Mouse (Mus musculus): ENCODE results near the gene Fbxl5.

Fbxl5 gene

DNA sequence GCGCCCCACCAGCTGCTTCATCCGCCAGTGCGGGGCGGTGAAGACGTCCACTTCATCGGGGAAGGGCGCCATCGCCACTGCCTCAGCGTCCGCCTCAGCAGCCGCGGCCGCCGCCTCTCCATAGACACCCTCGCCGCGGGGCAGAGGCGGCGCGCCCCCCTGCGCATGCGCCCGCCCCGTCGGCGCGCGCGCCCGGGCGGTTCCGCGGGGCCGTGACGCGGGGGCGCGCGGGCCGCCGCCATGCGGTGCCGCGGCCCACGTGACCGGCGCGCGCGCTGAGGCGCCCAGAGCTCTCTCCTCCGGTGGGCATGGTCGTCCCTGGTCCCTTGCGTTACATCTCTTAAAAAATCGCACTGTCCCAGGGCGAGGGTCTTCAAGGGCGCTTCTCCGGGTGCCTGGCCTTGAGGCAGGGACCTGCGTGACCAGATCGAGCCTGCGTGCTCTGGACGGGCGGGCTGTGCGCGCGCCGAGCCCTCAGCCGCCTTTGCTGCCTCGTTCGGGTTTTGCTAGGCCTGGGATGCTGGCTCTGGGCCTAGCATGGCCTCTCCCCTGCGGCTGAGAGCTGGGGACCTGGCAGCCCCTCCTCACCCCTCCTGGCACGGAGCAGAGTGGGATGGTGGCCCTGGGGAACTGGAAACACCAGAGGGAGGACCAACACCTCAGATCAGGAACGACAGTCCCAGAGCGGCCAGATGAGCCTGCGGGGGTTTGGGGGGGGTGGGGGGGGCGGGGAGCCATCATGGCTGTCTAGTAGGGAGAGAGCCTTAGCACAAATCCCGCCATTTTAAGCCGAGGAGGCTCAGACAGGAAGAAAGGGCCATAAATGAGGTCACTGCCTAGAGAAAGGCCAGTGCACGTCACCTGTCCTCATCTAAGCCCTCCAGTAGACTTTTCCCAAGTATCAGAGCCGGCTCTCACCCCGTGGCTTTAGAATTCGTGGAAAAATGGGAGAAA, 39.2 kb downstream of the Fbxl5 start:
- peak; percentile 83 for DNase-seq (ENCODE audit: low spot score)

DNA sequence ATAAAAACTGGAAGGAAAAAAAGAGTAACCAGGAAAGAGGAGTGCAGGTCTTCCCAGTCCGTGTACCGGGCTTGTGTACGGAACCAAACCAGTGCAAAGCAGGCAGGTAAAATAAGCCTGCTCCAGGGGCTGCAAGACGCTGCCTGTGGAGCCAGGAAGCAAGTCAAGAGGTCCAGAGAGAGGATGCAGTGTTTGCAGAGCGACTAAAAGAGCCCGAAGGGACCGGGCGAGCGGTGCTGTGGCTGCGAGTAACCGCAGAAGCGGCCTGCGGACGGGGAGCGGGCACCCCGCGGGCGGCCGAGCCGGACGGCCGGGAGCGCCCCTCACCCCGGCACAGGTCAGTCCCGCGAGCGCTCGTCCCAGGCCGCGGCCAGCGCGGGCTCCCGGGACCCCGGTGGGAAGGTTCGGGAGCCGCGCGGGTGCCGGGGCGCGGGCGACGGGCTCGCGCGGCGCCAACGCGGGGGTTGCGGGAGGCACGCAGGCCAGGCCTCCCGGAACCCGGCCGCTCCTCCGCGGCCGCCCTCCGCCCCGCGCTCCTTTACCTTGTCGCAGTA, 39.9 kb downstream of the Fbxl5 start:
- DNase-seq (ENCODE audit: low spot score), result no peak

DNA sequence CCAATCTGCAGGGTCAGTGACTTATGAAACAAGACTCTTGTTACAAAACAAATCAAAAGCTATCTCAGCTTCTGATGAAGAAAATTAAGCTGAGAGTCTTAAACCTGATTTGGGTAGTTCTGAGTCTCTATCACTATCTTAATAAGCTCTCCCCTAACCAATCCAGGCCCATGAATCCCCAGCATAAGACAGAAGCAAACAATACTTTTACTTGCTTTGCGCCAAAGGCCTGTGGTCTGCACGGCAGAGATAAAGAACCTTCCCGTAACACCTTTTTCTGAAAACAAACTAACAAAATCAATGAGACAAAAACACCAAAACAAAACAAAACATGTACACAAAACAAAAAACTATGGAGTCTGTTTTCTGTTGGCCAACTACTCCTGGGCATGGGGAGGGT, 42.9 kb downstream of the Fbxl5 start:
- no peak for DNase-seq (ENCODE audit: low spot score)

DNA sequence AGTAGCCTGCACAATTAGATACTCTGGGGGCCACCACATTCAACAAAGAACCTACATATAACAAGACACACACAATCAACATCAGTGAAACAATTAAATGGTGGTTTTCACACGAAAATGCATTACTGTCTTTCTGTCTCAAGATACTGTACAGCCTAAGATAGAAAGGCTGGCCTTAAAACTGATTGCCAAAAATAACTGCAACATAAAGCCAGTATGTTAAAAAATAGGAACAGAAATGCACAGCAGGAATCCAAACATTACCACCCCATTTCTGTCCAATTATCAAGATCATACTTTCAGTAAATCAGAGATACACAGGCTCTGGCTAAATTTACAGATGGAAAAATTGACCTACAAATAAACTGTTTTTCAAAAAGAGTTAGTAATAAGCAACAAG, 44.4 kb downstream of the Fbxl5 start:
- no peak for DNase-seq (ENCODE audit: low spot score)

DNA sequence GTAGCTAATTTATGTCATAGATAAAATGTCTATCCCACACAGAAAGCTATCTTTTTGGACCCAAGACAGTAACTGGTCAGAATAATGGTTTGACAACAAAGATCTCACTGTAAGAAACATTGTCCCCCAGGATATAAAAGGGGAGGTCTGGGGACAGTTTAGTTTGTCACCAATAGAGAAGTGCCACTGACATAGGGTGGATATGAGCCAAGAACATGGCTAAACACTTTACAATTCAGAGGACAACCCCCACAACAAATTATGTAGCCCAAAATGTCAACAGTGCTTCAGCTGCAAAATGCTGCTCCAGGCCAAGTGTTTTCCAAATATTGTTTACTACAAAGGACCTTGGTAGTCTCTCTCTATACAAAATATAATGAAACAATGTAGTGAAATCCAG, 45.0 kb downstream of the Fbxl5 start:
- DNase-seq (ENCODE audit: low spot score), result no peak

DNA sequence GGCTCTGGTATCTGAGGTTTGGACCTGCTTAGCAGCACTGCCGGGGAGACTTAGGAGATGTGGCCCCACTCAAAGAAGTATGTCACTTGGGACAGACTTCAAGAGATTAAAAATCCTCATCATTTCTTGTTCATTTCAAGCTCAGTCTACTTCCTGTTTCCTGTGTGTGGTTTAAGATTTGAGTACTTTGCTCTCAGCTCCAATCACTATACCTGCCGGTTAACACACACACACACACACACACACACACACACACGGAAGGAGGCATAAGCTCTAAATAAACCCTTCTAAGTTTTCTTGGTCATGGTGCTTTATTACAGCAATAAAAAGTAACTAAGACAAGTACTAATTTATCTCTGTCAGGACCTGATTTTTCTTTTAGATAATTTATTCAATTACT, 49.9 kb downstream of the Fbxl5 start:
- DNase-seq (ENCODE audit: low spot score), result no peak

DNA sequence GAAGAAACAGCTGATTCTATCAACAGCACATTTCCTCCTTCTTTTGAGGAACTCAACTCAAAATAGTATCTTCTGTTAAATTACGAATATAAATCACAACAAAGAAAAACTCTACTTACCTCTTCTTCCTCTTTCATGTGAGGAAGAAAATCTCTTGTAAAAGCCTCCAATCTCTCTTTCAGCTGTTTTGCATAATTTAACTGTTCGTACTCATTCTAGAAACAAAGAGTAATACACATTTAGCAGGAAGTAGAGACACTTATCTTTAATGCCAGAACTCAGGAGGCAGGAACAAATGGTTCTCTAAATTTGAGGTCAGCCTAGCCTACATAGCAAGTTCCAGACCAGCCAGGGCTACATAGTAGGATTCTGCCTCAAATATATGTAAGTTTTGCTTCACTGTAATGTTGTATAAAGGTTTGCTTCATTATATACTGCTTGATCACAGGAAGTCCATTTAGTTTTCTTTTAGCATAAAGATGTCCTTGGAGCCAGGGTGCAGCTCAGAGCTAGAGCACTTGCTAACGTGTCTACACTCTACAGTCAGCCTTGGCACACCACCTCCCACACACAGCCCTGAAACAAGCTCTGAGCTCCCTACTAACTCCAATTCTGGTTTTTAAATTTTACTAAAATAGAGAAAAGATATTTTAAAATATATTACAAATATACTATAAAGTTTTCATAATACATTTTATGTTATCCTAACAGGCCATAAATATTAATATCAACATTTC, 50.7 kb downstream of the Fbxl5 start:
- DNase-seq (ENCODE audit: low spot score), result no peak

DNA sequence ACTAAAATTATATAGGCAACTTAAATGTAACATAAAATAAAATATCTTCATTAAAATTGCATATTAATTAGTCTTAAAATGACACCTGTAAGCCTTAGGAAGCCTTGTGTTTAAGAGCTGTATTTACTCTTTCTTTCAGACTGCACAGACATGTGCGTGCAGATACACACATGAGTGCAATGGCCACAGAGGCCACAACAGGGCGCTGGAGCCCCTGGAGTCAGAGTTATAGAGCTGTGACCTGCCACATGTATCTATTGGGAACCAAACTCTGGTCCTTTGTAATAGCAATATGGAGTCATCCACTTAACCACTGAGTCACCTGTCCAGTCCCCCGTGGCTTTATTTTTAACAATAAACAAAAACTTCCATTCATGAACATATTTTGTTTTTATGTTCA, 72.3 kb downstream of the Fbxl5 start:
- no peak for DNase-seq (ENCODE audit: low spot score)

DNA sequence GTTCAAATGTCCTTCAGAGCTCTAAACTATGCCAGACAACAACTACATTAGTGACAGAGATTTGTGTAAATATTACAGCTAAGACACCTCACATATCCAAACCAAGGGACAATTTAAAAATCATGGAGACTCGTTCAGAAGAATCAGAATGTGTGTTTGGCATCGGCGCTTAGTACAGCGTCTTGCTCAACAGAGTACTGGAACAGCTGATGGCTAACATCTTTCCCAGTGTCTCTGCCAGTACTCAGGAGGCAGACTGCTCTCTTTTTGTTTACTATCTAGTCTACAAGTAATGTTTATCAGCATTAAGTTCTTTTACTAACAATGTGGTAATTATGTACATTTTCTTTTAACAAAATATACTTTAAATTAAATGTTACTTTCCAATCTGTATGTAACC, 73.4 kb downstream of the Fbxl5 start:
- DNase-seq (ENCODE audit: low spot score), result no peak

DNA sequence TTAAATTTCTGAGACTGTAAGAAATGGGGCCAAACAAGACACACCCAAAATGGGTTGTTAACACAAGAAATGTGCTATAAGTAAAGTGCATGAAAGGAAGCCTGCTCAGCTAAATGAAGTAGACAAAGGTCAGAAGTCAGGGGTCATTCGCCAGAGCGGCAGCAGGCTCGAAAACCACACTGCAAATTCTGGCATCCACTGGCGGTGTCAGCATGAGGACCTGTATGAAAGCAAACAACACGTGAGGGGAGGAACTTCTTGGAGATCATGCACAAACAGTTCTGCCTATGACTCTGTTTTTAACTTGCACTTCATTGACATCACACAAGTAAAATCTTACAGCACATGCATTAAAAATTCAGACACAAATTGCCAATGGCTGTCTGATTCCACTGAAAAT, 76.3 kb downstream of the Fbxl5 start:
- no peak for DNase-seq (ENCODE audit: low spot score)

DNA sequence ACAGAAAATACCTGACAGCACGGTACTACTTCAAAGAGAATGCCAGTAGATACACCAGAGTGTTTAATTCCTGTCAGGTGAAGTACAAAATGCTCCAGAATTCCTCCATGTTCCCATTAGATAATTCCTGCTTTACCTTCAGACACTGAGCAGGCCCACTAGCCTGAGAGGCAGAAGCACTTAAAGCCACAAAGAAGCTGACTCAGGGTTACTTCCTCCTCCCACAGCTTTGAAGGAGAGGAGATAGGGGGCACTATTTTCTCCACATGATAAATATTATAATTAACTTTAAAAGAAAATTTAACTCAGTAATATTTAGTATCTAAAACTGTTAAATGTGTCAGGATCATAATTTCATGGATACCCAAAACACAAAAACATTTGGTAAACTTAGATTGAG, 77.3 kb downstream of the Fbxl5 start:
- DNase-seq (ENCODE audit: low spot score), result no peak

DNA sequence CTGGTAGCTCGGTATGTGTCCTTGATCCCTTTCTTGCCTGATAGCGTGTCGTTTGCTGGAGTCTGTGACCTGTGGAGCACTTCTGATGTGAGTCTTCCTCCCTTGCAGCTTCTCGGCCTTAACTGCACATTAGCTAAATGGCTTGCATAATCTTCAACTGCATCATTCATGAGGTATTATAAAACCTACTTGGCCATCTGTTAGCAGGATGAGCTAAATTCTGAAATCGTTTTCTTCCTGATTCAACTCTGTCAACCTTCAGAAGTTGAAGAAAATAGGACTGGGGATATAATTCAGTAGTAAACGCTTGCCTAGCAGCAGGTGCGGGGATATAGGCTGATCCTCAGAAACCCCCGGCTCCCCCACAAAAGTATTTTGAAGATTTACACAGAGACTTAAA, 89.1 kb downstream of the Fbxl5 start:
- no peak for DNase-seq (ENCODE audit: low spot score)

DNA sequence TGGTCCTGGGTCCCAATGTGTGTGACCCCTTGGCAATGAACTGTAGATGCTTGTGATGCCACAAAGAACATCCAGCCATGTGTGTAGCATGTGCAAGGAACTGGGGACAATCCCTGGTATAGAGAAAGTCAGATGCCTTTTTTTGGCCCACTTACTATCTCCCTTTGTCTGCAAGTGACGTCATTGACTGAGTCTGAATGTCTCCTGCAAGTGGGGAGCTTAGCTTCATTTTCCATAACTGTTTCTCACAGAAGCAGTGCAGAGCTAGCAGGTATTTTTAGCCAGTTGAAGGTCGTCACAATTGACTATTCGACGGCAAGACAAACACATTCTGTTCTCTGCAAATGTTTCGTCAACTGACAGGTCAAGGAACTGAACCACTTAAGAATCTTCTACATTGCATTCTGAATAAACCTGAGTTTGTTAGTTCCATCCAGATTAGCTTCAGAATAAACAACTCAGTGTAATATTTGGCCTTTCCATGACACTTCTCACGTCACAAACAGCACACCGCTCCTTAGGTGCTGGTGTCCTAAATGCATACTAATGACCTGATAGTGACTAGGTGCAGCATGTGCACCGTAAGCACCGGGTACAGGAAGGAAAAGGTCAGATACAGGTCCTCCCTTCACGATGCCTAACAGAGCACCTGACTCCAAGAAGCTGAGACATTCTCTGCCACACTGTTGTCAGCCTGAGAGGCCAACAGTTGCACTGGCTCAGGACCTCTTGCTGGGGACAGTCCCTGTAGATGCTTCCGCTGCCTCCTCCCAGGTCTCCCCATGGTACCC, 92.9 kb downstream of the Fbxl5 start:
- DNase-seq (ENCODE audit: low spot score), result no peak

DNA sequence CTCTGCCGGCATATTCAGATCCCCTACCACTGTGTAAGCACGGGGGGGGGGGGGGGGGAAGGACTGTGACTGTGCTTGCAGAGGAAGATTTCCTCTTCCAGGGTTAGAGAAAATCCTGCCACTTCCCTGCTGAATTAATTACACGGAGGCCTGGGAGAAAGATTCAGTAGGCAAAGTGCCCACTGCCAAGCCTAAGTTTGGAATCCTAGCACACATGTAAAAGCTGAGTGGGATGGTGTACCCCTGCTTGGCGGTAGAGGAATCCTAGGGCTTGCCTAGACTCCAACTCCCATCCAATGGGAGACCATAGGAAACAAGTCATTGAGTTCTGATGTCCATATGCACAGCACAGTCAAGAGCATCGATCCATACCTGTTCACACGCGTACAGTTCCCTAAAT, 97.6 kb downstream of the Fbxl5 start:
- DNase-seq (ENCODE audit: low spot score), result no peak

DNA sequence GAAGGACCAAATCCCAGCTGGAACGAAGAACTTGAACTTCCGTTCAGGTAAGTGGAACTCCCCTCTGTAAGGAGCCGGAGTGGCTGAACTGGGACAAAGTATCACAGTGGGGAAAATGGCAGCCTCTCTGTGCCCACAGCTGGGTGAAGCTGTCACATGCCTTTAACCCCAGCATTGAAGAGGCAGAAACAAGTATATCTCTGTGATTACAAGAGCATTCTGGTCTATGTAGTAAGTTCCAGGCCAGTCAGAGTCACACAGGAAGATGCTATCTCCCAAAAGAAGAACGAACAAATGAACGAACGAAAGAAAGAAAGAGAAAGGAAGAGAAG, 99.0 kb downstream of the Fbxl5 start:
- DNase-seq (ENCODE audit: low spot score), result no peak

DNA sequence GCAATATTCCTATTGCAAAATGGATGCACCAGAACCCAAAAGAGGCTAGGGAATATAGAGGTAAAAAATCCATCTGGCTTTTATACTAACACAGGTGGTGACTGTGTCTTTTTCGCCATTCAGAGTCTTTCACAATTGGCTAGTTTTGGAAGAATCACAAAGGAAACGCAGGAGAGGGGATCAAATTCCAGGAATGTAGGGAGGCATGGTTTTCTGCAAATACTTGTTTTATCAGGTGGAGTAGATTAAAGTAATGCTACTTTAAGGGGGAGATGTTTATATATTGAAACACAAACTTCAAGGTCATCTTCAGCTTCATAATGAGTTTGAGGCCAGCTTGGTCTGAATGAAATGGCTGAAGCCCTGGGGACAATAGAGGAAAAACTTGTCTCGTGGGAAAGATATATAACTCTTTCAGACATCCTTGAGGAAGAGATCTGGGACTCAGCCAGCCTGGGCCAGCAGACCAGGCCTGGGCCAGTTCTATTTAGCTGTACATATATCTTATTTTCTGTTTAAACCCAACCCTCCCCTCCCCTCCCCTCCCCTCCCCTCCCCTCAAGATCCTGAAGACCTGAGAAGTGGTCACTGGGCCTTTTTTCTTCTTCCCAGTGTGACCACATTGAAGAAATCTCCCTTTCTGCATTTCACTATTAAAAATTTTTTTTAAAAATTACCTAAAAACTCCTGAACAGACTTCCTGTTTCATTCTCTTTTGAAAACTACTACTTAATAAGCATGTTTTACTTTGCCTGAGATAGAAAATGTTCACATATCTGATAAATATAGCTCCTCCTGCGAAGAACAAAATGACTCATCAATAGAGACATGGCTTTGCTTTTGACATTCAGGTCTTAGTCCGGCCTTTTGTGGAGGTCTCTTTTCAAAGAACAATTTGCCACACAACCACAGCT, 99.6 kb downstream of the Fbxl5 start:
- DNase-seq (ENCODE audit: low spot score), result no peak

DNA sequence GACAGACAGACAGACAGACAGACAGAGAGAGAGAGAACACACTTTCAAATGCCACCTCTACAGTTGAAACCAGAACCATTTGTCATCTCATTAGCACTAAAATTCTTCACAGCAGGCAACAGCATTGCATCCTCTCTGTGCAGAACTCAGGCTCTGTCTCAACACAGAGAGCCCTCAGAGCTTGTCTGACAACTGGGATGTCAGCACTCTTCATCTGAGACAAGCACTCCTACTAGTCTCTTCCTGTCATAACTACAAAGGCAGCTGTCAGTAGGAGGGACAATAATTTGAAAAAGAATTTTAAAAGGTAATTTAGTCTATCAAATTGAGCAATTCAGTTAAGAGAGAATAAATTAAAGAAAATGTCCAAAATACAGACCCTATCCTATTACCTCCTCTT, 122.2 kb downstream of the Fbxl5 start:
- DNase-seq (ENCODE audit: low spot score), result no peak

DNA sequence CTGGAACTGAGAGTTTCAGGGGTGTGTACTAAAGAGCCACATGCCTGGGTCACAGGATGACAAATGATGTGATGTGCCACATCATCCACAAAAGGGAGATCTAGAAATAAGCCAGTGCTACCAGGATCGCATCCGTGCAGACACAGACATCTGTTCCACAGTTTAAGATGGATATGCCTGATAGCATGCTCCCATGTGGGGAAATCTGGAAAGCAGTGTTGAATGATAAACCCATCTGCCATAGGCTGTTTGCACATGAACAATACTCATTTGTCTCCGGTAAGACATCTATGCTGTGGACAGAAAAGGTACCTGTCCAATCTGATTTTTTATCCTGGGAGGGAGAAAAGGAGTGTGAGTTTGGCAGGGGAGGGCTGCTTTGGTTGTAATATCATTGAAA, 124.3 kb downstream of the Fbxl5 start:
- DNase-seq (ENCODE audit: low spot score), result no peak

Data from ovary, postnatal 36 days (tissue).